8 mouse cellular contexts compared by ENCODE assay signal in genomic region chr1:171113873-171114299, GRCm38 (mm10). TPM values are rescaled to one million over a fixed set of nuclear protein-coding genes. Genes with fewer than 3 reads are reported as not detected.
A peak's percentile ranks its signal among the peaks of the same experiment; 100 is the strongest.
DNase-seq lines count a peak whose midpoint lies in the region; ATAC-seq and TF ChIP-seq lines count a peak whose summit lies in the region.

Gene Cfap126 (plus strand): TSS chr1:171113918.

- no peaks in the 10 kb centered on the region for H3K36me3 ChIP-seq in heart, embryonic 15.5 days
- H3K36me3 ChIP-seq in liver, embryonic 14.5 days (replicated peaks; ENCODE audit: control insufficient read depth, insufficient read depth, low read depth), result no peaks in the 10 kb centered on the region
- no peaks in the 10 kb centered on the region for H3K36me3 ChIP-seq in stomach, embryonic 15.5 days

- H3K4me3 ChIP-seq in heart, embryonic 15.5 days, result peak within 1 kb of the TSS; percentile 58
- peak within 1 kb of the TSS; percentile 60 to 68 for H3K4me3 ChIP-seq in liver, embryonic 14.5 days (ENCODE audit: insufficient read depth in 1 of 2, low read depth in 2 of 2, low read length in 2 of 2)
- peak within 1 kb of the TSS; percentile 50 for H3K4me3 ChIP-seq in stomach, embryonic 15.5 days (replicated peaks)

- TF ChIP-seq POLR2A in brain, embryonic 14.5 days (IDR thresholded peaks at IDR 0.05; ENCODE audit: borderline replicate concordance, extremely low read depth, insufficient read depth, insufficient read length, poor library complexity, severe bottlenecking), result no peak

- under 1% methylated on average over 24 of the region's 24 CpGs for WGBS in heart, embryonic 15.5 days
- 1% methylated on average over 24 of the region's 24 CpGs for WGBS in liver, embryonic 14.5 days (ENCODE audit: insufficient replicate concordance)
- under 1% methylated on average over 24 of the region's 24 CpGs for WGBS in stomach, embryonic 15.5 days

- TF ChIP-seq EP300 in liver, embryonic 14.5 days (IDR thresholded peaks at IDR 0.05; ENCODE audit: low read depth), result no peak

- H3K9me3 ChIP-seq in heart, embryonic 15.5 days (replicated peaks), result no peaks in the 10 kb centered on the region
- no peaks in the 10 kb centered on the region for H3K9me3 ChIP-seq in liver, embryonic 14.5 days (ENCODE audit: control insufficient read depth, low read length)
- no peaks in the 10 kb centered on the region for H3K9me3 ChIP-seq in stomach, embryonic 15.5 days

- peak; percentile 43 for ATAC-seq in heart, embryonic 15.5 days (replicated peaks; ENCODE audit: insufficient number of reproducible peaks, insufficient read depth, low FRiP score, low read depth)
- peak; percentile 25; the same call in 1 of the 2 replicates for ATAC-seq in liver, embryonic 14.5 days (ENCODE audit: insufficient read depth)
- peak; percentile 44 for ATAC-seq in stomach, embryonic 15.5 days (ENCODE audit: insufficient read depth, low FRiP score, low read depth)

- H3K9ac ChIP-seq in heart, embryonic 15.5 days, result peak within 1 kb of the TSS; percentile 72
- H3K9ac ChIP-seq in liver, embryonic 14.5 days (replicated peaks), result peak within 1 kb of the TSS; percentile 81
- H3K9ac ChIP-seq in stomach, embryonic 15.5 days, result peak within 1 kb of the TSS; percentile 35; the same call in 1 of the 2 replicates

- H3K4me2 ChIP-seq in heart, embryonic 15.5 days, result peak within 1 kb of the TSS; percentile 74
- peak within 1 kb of the TSS; percentile 97 for H3K4me2 ChIP-seq in liver, embryonic 14.5 days (ENCODE audit: low read depth)
- H3K4me2 ChIP-seq in stomach, embryonic 15.5 days, result peak within 1 kb of the TSS; percentile 71

- peaks cover 11% of the 10 kb centered on the region for H3K4me1 ChIP-seq in heart, embryonic 15.5 days (replicated peaks)
- H3K4me1 ChIP-seq in liver, embryonic 14.5 days (replicated peaks; ENCODE audit: control insufficient read depth in 2 of 2, insufficient read depth in 2 of 2, low read length in 1 of 2), result peaks cover 27 to 30% of the 10 kb centered on the region in 2 experiments
- peaks cover 4% of the 10 kb centered on the region; the same call in 1 of the 2 replicates for H3K4me1 ChIP-seq in stomach, embryonic 15.5 days

- peak; percentile 63 for DNase-seq in CD4-positive, CD25-positive, alpha-beta regulatory T cell, adult 2 months (ENCODE audit: low read depth, low spot score)
- DNase-seq in brain, embryonic 14.5 days (ENCODE audit: low read depth), result peak; percentile 72
- DNase-seq in fibroblast of lung, adult 2 months (ENCODE audit: low read depth), result peak; percentile 90
- DNase-seq in kidney, postnatal 14 days, result peak; percentile 89
- peak; percentile 41 to 58 (median 49) for DNase-seq in liver, embryonic 14.5 days (ENCODE audit: low read depth in 3 of 3, low spot score in 3 of 3)
- DNase-seq in natural killer cell, adult 2 months (ENCODE audit: low spot score in 2 of 2), result peak; percentile 55 to 67

- no peaks in the 10 kb centered on the region for H3K27me3 ChIP-seq in heart, embryonic 15.5 days
- no peaks in the 10 kb centered on the region for H3K27me3 ChIP-seq in liver, embryonic 14.5 days (ENCODE audit: control insufficient read depth, insufficient read depth, low read length)
- H3K27me3 ChIP-seq in stomach, embryonic 15.5 days (replicated peaks), result no peaks in the 10 kb centered on the region

- TF ChIP-seq CTCF in brain, embryonic 14.5 days (IDR thresholded peaks at IDR 0.05; ENCODE audit: borderline replicate concordance, extremely low read depth, insufficient read depth, insufficient read length), result no peak
- no peak for TF ChIP-seq CTCF in liver, embryonic 14.5 days (IDR thresholded peaks at IDR 0.05; ENCODE audit: low read depth)

- peak within 1 kb of the TSS; percentile 81 for H3K27ac ChIP-seq in heart, embryonic 15.5 days
- peak within 1 kb of the TSS; percentile 63 for H3K27ac ChIP-seq in liver, embryonic 14.5 days
- peak within 1 kb of the TSS; percentile 87 for H3K27ac ChIP-seq in stomach, embryonic 15.5 days

RNA-seq across cellular contexts. Expression of gene Cfap126, which starts in this region (rescaled TPM):
- 9.8 and 16.7 TPM in 2 replicates for polyA plus RNA-seq in brain, embryonic 14.5 days (2012; rRNA removed)
- 2.7 and 3.5 TPM in 2 replicates for polyA plus RNA-seq in heart, embryonic 15.5 days (2015; fragmentation: Nextera tagmentation; extraction: Ambion mirVana)
- polyA plus RNA-seq in liver, embryonic 14.5 days (2012; rRNA removed), result 1.8 and 2.2 TPM in 2 replicates
- polyA plus RNA-seq in liver, embryonic 14.5 days (2014; fragmentation: Nextera tagmentation; extraction: Ambion mirVana), result 1.9 and 2.6 TPM in 2 replicates
- 1.6 and 2.9 TPM in 2 replicates for polyA plus RNA-seq in stomach, embryonic 15.5 days (2015; fragmentation: Nextera tagmentation; extraction: Ambion mirVana)

Comparison
In these comparisons a context has a peak if more than half of its experiments do, and no peak if none do; other contexts are left out.
1. Peak in every context shown above with its lines: DNase-seq, ATAC-seq, H3K4me3 ChIP-seq and H3K27ac ChIP-seq.